25 mouse cellular contexts compared by ENCODE assay signal in the genomic region with DNA sequence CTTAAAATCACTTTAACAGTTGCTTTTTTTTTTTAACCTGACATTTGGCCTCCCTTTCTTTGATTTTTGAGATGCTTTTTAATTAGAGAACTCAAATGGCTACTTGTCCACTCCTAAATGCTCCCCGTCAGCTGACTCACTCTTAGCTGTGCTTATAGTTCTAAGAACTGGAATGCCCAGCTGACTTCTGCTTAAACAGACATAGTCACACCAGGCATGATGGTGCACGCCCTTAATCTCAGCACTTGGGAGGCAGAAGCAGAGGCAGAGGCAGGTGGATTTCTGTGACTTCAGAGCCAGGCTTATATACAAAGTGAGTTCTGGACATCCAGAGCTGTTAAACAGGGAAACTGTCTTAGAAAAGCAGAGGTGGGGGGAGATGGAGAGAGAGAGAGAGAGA.
"Had no signal": no experiment of that assay in that cellular context is flagged by ENCODE, and none has a peak within 500 bp of the region (broad histone marks: within the 10 kb centered on the region; RNA-seq: fewer than 3 reads in every experiment).

No protein-coding gene starts in this region.

- H3K4me1 ChIP-seq: heart, embryonic 15.5 days; kidney, embryonic 15.5 days; limb, embryonic 10.5 days; limb, embryonic 12.5 days had no signal

- DNase-seq: forebrain, postnatal 0 days; gastrocnemius, postnatal 14 days; gastrocnemius, postnatal 36 days; heart, adult 18-20 months; heart, postnatal 14 days; heart, postnatal 36 days; kidney, adult 11 months; kidney, adult 2 months; kidney, adult 9 months; kidney, postnatal 14 days; kidney, postnatal 36 days; layer of hippocampus, adult 9-11 months; liver had no signal

- H3K9ac ChIP-seq: forebrain, embryonic 15.5 days; forebrain, postnatal 0 days; heart, embryonic 13.5 days; heart, embryonic 15.5 days; hindbrain, embryonic 12.5 days; kidney, embryonic 15.5 days; limb, embryonic 12.5 days had no signal

- H3K27ac ChIP-seq: forebrain, embryonic 15.5 days; heart, embryonic 13.5 days; heart, embryonic 15.5 days; hindbrain, embryonic 12.5 days; hindbrain, postnatal 0 days; kidney, embryonic 15.5 days; kidney, postnatal 0 days; left cerebral cortex, adult 2 months; limb, embryonic 10.5 days; limb, embryonic 12.5 days had no signal

- H3K4me2 ChIP-seq: forebrain, embryonic 15.5 days; heart, embryonic 13.5 days; heart, embryonic 15.5 days; hindbrain, embryonic 12.5 days; kidney, embryonic 15.5 days; limb, embryonic 12.5 days; liver, embryonic 11.5 days had no signal

- H3K4me3 ChIP-seq: forebrain, embryonic 15.5 days; heart, embryonic 13.5 days; heart, embryonic 15.5 days; hindbrain, embryonic 12.5 days; kidney, embryonic 15.5 days; left cerebral cortex, adult 2 months; limb, embryonic 10.5 days; limb, embryonic 12.5 days had no signal

- H3K36me3 ChIP-seq: heart, embryonic 15.5 days had no signal

- H3K27me3 ChIP-seq: forebrain, embryonic 15.5 days; heart, embryonic 13.5 days; heart, embryonic 15.5 days; hindbrain, embryonic 12.5 days; kidney, embryonic 15.5 days; limb, embryonic 12.5 days had no signal

- H3K9me3 ChIP-seq: forebrain, embryonic 15.5 days; heart, embryonic 13.5 days; heart, embryonic 15.5 days; hindbrain, embryonic 12.5 days; kidney, embryonic 15.5 days; limb, embryonic 10.5 days; limb, embryonic 12.5 days had no signal

- ATAC-seq: forebrain, embryonic 15.5 days; forebrain, postnatal 0 days; hindbrain, postnatal 0 days; intestine, embryonic 16.5 days had no signal
